Mouse (Mus musculus) kidney, adult 2 months (tissue): ENCODE measurements around the gene Tex46.

ENCODE experiments used
- CTCF ChIP-seq: fragments of 200-500 bp; conservative IDR thresholded peaks from 2 replicates; pipeline ENCODE4 v1.5.1; 2011; ENCODE audit warnings: low read depth, mild to moderate bottlenecking, control low read depth, low read length, moderate library complexity, mixed read lengths; ENCODE audit not compliant: insufficient read depth, insufficient read length
- POLR2A ChIP-seq: fragments of 200-500 bp; IDR thresholded peaks from one replicate; pipeline ENCODE4 v1.6.1; 2011; ENCODE audit warnings: low read depth, low read length, control low read depth

DNA sequence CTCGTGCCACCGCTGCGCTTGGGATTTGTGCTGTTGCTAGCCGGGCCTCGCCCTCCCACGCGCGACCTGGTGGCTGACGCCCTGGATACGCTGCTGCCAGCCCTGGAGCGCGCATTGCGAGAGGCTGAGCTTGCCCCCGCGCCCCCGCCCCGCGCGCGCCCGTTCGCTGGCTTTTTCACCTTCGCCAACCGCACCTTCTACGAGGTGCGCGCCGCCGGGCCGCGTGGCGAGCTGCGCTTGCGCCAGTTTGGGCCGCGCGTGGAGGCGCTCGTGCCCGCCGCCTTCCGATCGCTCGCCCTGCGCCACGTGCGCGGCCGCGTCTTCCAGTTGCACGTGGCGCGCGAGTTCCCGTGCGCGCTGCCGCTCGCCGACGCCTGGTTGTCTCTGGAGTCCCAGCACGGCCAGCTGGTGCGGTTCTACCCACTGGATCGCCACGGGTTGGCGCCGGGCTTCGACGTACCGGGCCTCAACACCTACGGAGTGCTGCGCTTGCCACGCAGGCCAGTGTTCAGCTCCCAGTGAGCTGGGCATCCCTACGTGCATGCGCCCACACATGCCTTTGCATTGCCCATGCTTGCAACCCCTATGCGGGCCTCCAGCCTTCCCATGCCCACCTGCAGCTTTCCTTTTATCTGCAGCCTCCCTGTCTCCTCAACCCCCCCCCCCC lies 27.5 kb downstream of the Tex46 start:
- TF ChIP-seq POLR2A, result no peak
- no peak for TF ChIP-seq CTCF
